10 mouse cellular contexts compared by ENCODE assay signal in the genomic region with DNA sequence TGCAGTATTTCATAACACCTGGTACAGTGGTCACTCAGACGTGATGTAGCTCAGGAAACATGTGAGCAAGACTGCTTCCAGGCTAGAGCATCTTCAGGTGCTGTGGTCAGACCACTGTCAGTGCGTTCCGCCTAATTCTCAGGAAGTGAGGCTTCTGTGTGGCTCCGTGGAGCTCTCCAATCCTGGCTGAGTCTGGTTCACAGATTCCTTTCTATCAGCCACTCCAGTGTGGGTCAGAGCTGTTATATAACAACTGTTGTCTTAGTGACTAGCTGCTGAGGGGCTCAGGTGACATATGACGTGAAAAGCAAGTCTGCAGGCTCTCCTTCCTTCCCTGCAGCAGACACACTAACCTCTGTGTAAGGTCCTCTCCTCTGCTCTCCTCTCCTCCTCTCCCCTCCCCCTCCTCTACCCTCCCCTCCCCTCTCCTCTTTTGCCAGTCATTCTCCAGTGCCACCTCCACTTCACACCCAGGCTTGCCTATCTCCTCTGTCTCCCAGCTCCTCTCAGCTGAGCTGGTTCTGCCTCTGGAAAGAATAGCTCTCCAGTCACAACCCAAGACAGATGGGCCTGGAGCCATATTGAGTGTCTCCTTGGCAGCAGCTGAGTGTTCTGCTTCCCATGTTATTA. TPM values are rescaled to one million over a fixed set of nuclear protein-coding genes. Genes with fewer than 3 reads are reported as not detected.
DNase-seq lines count a peak whose midpoint lies in the region; ATAC-seq lines count a peak whose summit lies in the region.
"Had no signal": no experiment of that assay in that cellular context is flagged by ENCODE, and none has a peak within 500 bp of the region (broad histone marks: within the 10 kb centered on the region; RNA-seq: fewer than 3 reads in every experiment).

No protein-coding gene starts in this region.

- no peak overlapping the region for H3K27ac ChIP-seq in heart, embryonic 12.5 days (ENCODE audit: poor library complexity, severe bottlenecking)
- no peak overlapping the region for H3K27ac ChIP-seq in kidney, embryonic 15.5 days

- intact Hi-C loops in left cerebral cortex, postnatal 36 days (cut with DNase I): no loop called here

- DNase-seq in heart, adult 11 months: peak; percentile 93
- DNase-seq in CD4-positive, CD25-positive, alpha-beta regulatory T cell, adult 2 months (ENCODE audit: low read depth, low spot score): peak; percentile 29
- DNase-seq in left cerebral cortex, postnatal 36 days (ENCODE audit: low spot score in 2 of 2): peak; percentile 57 to 62
- DNase-seq in retina, embryonic 14.5 days (ENCODE audit: low spot score): no peak
- DNase-seq in cerebellum, adult 18-20 months: no peak

- H3K4me2 ChIP-seq in heart, embryonic 12.5 days: no peak overlapping the region
- H3K4me2 ChIP-seq in kidney, embryonic 15.5 days: no peak overlapping the region

- WGBS in heart, embryonic 12.5 days: 25% methylated on average over 5 of the region's 5 CpGs
- WGBS in kidney, embryonic 15.5 days: 53% methylated on average over 5 of the region's 5 CpGs

- ATAC-seq in heart, embryonic 12.5 days (ENCODE audit: insufficient number of reproducible peaks, low FRiP score): no peak
- peak; percentile 66 for ATAC-seq in common myeloid progenitor, adult 5-6 weeks (replicated peaks; ENCODE audit: low read depth, poor library complexity, severe bottlenecking)
- no peak for ATAC-seq in kidney, embryonic 15.5 days (replicated peaks; ENCODE audit: low FRiP score)
- ATAC-seq: Patski had no signal

- H3K36me3 ChIP-seq in heart, embryonic 12.5 days: no peaks in the 10 kb centered on the region
- no peaks in the 10 kb centered on the region for H3K36me3 ChIP-seq in kidney, embryonic 15.5 days

- no peaks in the 10 kb centered on the region for H3K9me3 ChIP-seq in heart, embryonic 12.5 days (replicated peaks)
- H3K9me3 ChIP-seq in kidney, embryonic 15.5 days (replicated peaks): no peaks in the 10 kb centered on the region
- H3K9me3 ChIP-seq: megakaryocyte, embryonic 14.5 days had no signal

- H3K4me1 ChIP-seq in heart, embryonic 12.5 days (replicated peaks): peaks cover 23% of the 10 kb centered on the region
- H3K4me1 ChIP-seq in kidney, embryonic 15.5 days: peaks cover 4% of the 10 kb centered on the region

- H3K4me3 ChIP-seq in heart, embryonic 12.5 days: no peak overlapping the region
- no peak overlapping the region for H3K4me3 ChIP-seq in kidney, embryonic 15.5 days (replicated peaks)
- H3K4me3 ChIP-seq: megakaryocyte, embryonic 14.5 days had no signal

- H3K9ac ChIP-seq in heart, embryonic 12.5 days: no peak overlapping the region
- no peak overlapping the region for H3K9ac ChIP-seq in kidney, embryonic 15.5 days

- no peaks in the 10 kb centered on the region for H3K27me3 ChIP-seq in heart, embryonic 12.5 days (replicated peaks)
- H3K27me3 ChIP-seq in kidney, embryonic 15.5 days: no peaks in the 10 kb centered on the region
- H3K27me3 ChIP-seq: megakaryocyte, embryonic 14.5 days; Patski had no signal

RNA-seq across cellular contexts. Expression of gene Dtnb, which starts 23.5 kb away (rescaled TPM):
- polyA plus RNA-seq in heart, embryonic 12.5 days (2016; fragmentation: Nextera tagmentation; extraction: Ambion mirVana): 20.5 and 22.9 TPM in 2 replicates
- total RNA-seq in common myeloid progenitor, adult 5-6 weeks (2017): 33.6 and 39.0 TPM in 2 replicates
- 100 to 1,000 TPM; 120 TPM for total RNA-seq in left cerebral cortex, postnatal 36 days (2021)
- polyA plus RNA-seq in kidney, embryonic 15.5 days (2015; fragmentation: Nextera tagmentation; extraction: Ambion mirVana): 41.3 and 47.2 TPM in 2 replicates

Comparison
In these comparisons a context has a peak if more than half of its experiments do, and no peak if none do; other contexts are left out.
1. DNase-seq: peak in heart, adult 11 months (single experiment), CD4-positive, CD25-positive, alpha-beta regulatory T cell, adult 2 months (single experiment) and left cerebral cortex, postnatal 36 days (2 of 2); none in retina, embryonic 14.5 days (single experiment) and cerebellum, adult 18-20 months (0 of 2).